Mouse (Mus musculus) midbrain, embryonic 13.5 days (tissue): ENCODE results near the gene Bmpr1a. TPM values are rescaled to one million over a fixed set of nuclear protein-coding genes. Genes with fewer than 3 reads are reported as not detected.
"Not testable (repeated sequence)": the region's sequence is repeated elsewhere in the genome, so short reads cannot be mapped to it uniquely, and the experiment has no call there.

Source experiments
- ATAC-seq: fragments of 200-750 bp; cut with Nextera tagmentation; 2 replicates; pipeline ENCODE4 v1.8.0; 2017; ENCODE audit warnings: mild to moderate bottlenecking, moderate TSS enrichment, moderate library complexity
- H3K27ac ChIP-seq: fragments of 300-500 bp; sonication (generic); 2 replicates; pipeline ENCODE4 v1.5.1; 2015; ENCODE audit warnings: inconsistent platforms, mild to moderate bottlenecking, moderate library complexity
- H3K27me3 ChIP-seq: fragments of 300-500 bp; sonication (generic); 2 replicates; pipeline ENCODE4 v1.6.1; 2015; ENCODE audit warnings: mild to moderate bottlenecking, inconsistent platforms
- H3K36me3 ChIP-seq: fragments of 300-500 bp; sonication (generic); 2 replicates; pipeline ENCODE4 v1.6.1; 2015; ENCODE audit warnings: mild to moderate bottlenecking, inconsistent platforms
- H3K4me1 ChIP-seq: fragments of 300-500 bp; sonication (generic); replicated peaks from 2 replicates; pipeline ENCODE4 v1.6.1; 2015; ENCODE audit warnings: inconsistent platforms
- H3K4me2 ChIP-seq: fragments of 300-500 bp; sonication (generic); replicated peaks from 2 replicates; pipeline ENCODE4 v1.6.1; 2015; ENCODE audit warnings: moderate library complexity, mild to moderate bottlenecking, inconsistent platforms
- H3K4me3 ChIP-seq: fragments of 300-500 bp; sonication (generic); replicated peaks from 2 replicates; pipeline ENCODE4 v1.5.1; 2015; ENCODE audit warnings: mild to moderate bottlenecking, inconsistent platforms
- H3K9ac ChIP-seq: fragments of 300-500 bp; sonication (generic); replicated peaks from 2 replicates; pipeline ENCODE4 v1.6.1; 2015; ENCODE audit warnings: mild to moderate bottlenecking, inconsistent platforms
- H3K9me3 ChIP-seq: fragments of 300-500 bp; sonication (generic); 2 replicates; pipeline ENCODE4 v1.6.1; 2016; ENCODE audit warnings: mild to moderate bottlenecking, inconsistent platforms
- WGBS: fragments of 180-500 bp; shearing (Covaris S2); methylation state at CpG from one replicate; pipeline ENCODE4 v1.1.7; 2015; 5-methylcytosine and 5-hydroxymethylcytosine counted together
- polyA plus RNA-seq: library from polyadenylated mRNA; unstranded; fragments of >200 nt; fragmentation: Nextera tagmentation; extraction: Ambion mirVana; gene quantifications from 2 replicates; pipeline ENCODE4 v1.2.1, GENCODE M21; 2015

Bmpr1a gene
- polyA plus RNA-seq, 1 experiment from 2014 or later = 21.4 TPM

- Histone ChIP-seq H3K4me2 (no peak overlapping the region), H3K27ac (no peak overlapping the region), H3K4me3 (no peak overlapping the region), H3K4me1 (peaks cover 16% of the 10 kb centered on the region; the same call in 1 of the 2 replicates), H3K27me3 (no peaks in the 10 kb centered on the region), H3K9ac (no peak overlapping the region), H3K36me3 (no peaks in the 10 kb centered on the region), H3K9me3 (no peaks in the 10 kb centered on the region)
- no peak for ATAC-seq
- 83% methylated on average over 4 of the region's 4 CpGs for WGBS
Observed at GRCm38 (mm10) chr14:34377121-34377520, 126.0 kb downstream of the Bmpr1a start.

- H3K36me3 ChIP-seq = no peaks in the 10 kb centered on the region
- no peak for ATAC-seq
- no peaks in the 10 kb centered on the region for H3K9me3 ChIP-seq
- H3K27ac ChIP-seq = no peak overlapping the region
- H3K4me1 ChIP-seq = peaks cover 16% of the 10 kb centered on the region; the same call in 1 of the 2 replicates
- H3K27me3 ChIP-seq = no peaks in the 10 kb centered on the region
- H3K4me2 ChIP-seq = no peak overlapping the region
- no peak overlapping the region for H3K4me3 ChIP-seq
- WGBS = 81% methylated on average over 5 of the region's 5 CpGs
- H3K9ac ChIP-seq = no peak overlapping the region
Observed at GRCm38 (mm10) chr14:34375941-34376340, 127.2 kb downstream of the Bmpr1a start.

- H3K4me2 ChIP-seq = no peak within 1 kb of the TSS
- ATAC-seq = no peak
- no peaks in the 10 kb centered on the region for H3K36me3 ChIP-seq
- H3K27me3 ChIP-seq = no peaks in the 10 kb centered on the region
- WGBS = 84% methylated on average over 13 of the region's 13 CpGs
- H3K27ac ChIP-seq = no peak within 1 kb of the TSS
- no peak within 1 kb of the TSS for H3K4me3 ChIP-seq
- no peaks in the 10 kb centered on the region for H3K9me3 ChIP-seq
- H3K4me1 ChIP-seq = peaks cover 16% of the 10 kb centered on the region; the same call in 1 of the 2 replicates
- no peak within 1 kb of the TSS for H3K9ac ChIP-seq
Observed at GRCm38 (mm10) chr14:34375415-34375904, 127.7 kb downstream of the Bmpr1a start, which contains the start of gene Mmrn2. TSS of gene Mmrn2 (plus strand) at chr14:34375465.

GRCm38 (mm10) chr14:34374577-34374976 lies 128.6 kb downstream of the Bmpr1a start, which contains the start of gene Sncg:
TSS of gene Sncg (minus strand) at chr14:34374789.
- no peak within 1 kb of the TSS for H3K4me3 ChIP-seq
- no peaks in the 10 kb centered on the region for H3K9me3 ChIP-seq
- no peak within 1 kb of the TSS for H3K4me2 ChIP-seq
- 54% methylated on average over 10 of the region's 10 CpGs for WGBS
- no peaks in the 10 kb centered on the region for H3K27me3 ChIP-seq
- ATAC-seq = no peak
- H3K27ac ChIP-seq = no peak within 1 kb of the TSS
- H3K4me1 ChIP-seq = peaks cover 16% of the 10 kb centered on the region; the same call in 1 of the 2 replicates
- no peaks in the 10 kb centered on the region for H3K36me3 ChIP-seq
- no peak within 1 kb of the TSS; the same call in 1 of the 2 replicates for H3K9ac ChIP-seq

GRCm38 (mm10) chr14:34373581-34373980 lies 129.6 kb downstream of the Bmpr1a start:
- Histone ChIP-seq H3K36me3 (no peaks in the 10 kb centered on the region), H3K9ac (no peak overlapping the region; the same call in 1 of the 2 replicates), H3K27ac (no peak overlapping the region), H3K27me3 (no peaks in the 10 kb centered on the region), H3K4me2 (no peak overlapping the region), H3K4me1 (peaks cover 11% of the 10 kb centered on the region; the same call in 1 of the 2 replicates), H3K4me3 (no peak overlapping the region), H3K9me3 (no peaks in the 10 kb centered on the region)
- 79% methylated on average over 6 of the region's 6 CpGs for WGBS
- ATAC-seq = no peak

GRCm38 (mm10) chr14:34372646-34373045 lies 130.5 kb downstream of the Bmpr1a start:
- Histone ChIP-seq H3K9me3 (no peaks in the 10 kb centered on the region), H3K4me1 (peaks cover 8% of the 10 kb centered on the region; the same call in 1 of the 2 replicates), H3K36me3 (no peaks in the 10 kb centered on the region), H3K4me3 (no peak overlapping the region), H3K27ac (no peak overlapping the region), H3K27me3 (no peaks in the 10 kb centered on the region), H3K9ac (no peak overlapping the region), H3K4me2 (no peak overlapping the region)
- WGBS = 83% methylated on average over 6 of the region's 6 CpGs
- ATAC-seq = no peak; the same call in 1 of the 2 replicates

GRCm38 (mm10) chr14:34371763-34372162 lies 131.4 kb downstream of the Bmpr1a start:
- no peak overlapping the region for H3K27ac ChIP-seq
- H3K4me2 ChIP-seq = no peak overlapping the region
- no peak overlapping the region for H3K4me3 ChIP-seq
- 81% methylated on average over 2 of the region's 2 CpGs for WGBS
- H3K9ac ChIP-seq = no peak overlapping the region
- H3K27me3 ChIP-seq = no peaks in the 10 kb centered on the region
- no peaks in the 10 kb centered on the region for H3K9me3 ChIP-seq
- H3K36me3 ChIP-seq = no peaks in the 10 kb centered on the region
- peaks cover 8% of the 10 kb centered on the region; the same call in 1 of the 2 replicates for H3K4me1 ChIP-seq
- ATAC-seq = no peak

- Histone ChIP-seq H3K27ac (no peak overlapping the region), H3K4me2 (no peak overlapping the region), H3K4me3 (no peak overlapping the region), H3K36me3 (no peaks in the 10 kb centered on the region), H3K4me1 (peaks cover 8% of the 10 kb centered on the region; the same call in 1 of the 2 replicates), H3K9ac (no peak overlapping the region), H3K9me3 (no peaks in the 10 kb centered on the region), H3K27me3 (no peaks in the 10 kb centered on the region)
- WGBS = 84% methylated on average over 3 of the region's 3 CpGs
- no peak for ATAC-seq
Observed at GRCm38 (mm10) chr14:34370921-34371320, 132.2 kb downstream of the Bmpr1a start.

GRCm38 (mm10) chr14:34370203-34370602 lies 132.9 kb downstream of the Bmpr1a start:
- no peak overlapping the region for H3K4me2 ChIP-seq
- H3K36me3 ChIP-seq = no peaks in the 10 kb centered on the region
- H3K27ac ChIP-seq = no peak overlapping the region
- no peak for ATAC-seq
- H3K4me1 ChIP-seq = peaks cover 8% of the 10 kb centered on the region; the same call in 1 of the 2 replicates
- no peaks in the 10 kb centered on the region for H3K9me3 ChIP-seq
- no peaks in the 10 kb centered on the region for H3K27me3 ChIP-seq
- H3K9ac ChIP-seq = no peak overlapping the region
- no peak overlapping the region for H3K4me3 ChIP-seq
- 61% methylated on average over 3 of the region's 3 CpGs for WGBS

- H3K4me1 ChIP-seq = peaks cover 12% of the 10 kb centered on the region
- no peak overlapping the region for H3K4me2 ChIP-seq
- no peak for ATAC-seq
- no peaks in the 10 kb centered on the region for H3K27me3 ChIP-seq
- no peak overlapping the region for H3K9ac ChIP-seq
- no peaks in the 10 kb centered on the region for H3K36me3 ChIP-seq
- no peak overlapping the region for H3K27ac ChIP-seq
- 80% methylated on average over 2 of the region's 2 CpGs for WGBS
- H3K9me3 ChIP-seq = no peaks in the 10 kb centered on the region
- no peak overlapping the region for H3K4me3 ChIP-seq
Observed at GRCm38 (mm10) chr14:34365147-34365507, 138.0 kb downstream of the Bmpr1a start.

GRCm38 (mm10) chr14:34364254-34365146 lies 138.6 kb downstream of the Bmpr1a start:
- WGBS = 71% methylated on average over 15 of the region's 15 CpGs
- not testable (repeated sequence) for H3K36me3 ChIP-seq, H3K9me3 ChIP-seq, H3K27me3 ChIP-seq, H3K27ac ChIP-seq
- peaks cover 12% of the 10 kb centered on the region for H3K4me1 ChIP-seq
- H3K9ac ChIP-seq = peak overlapping the region; percentile 70
- ATAC-seq = peak; percentile 66; the same call in 1 of the 2 replicates
- H3K4me3 ChIP-seq = peak overlapping the region; percentile 43
- H3K4me2 ChIP-seq = peak overlapping the region; percentile 70
